Mouse (Mus musculus) embryo, embryonic 10 days (tissue): ENCODE data around the gene Nlrc5.
A peak's percentile ranks its signal among the peaks of the same experiment; 100 is the strongest.
"Not testable (repeated sequence)": the region's sequence is repeated elsewhere in the genome, so short reads cannot be mapped to it uniquely, and the experiment has no call there.

Source experiments
- DNase-seq: peaks from one replicate; pipeline ENCODE4 v3.0.0-alpha.2; 2015; ENCODE audit warnings: low spot score

Gene Nlrc5

GRCm38 (mm10) chr8:94422270-94422669, 11.9 kb upstream of the Nlrc5 start:
- no peak for DNase-seq

DNA sequence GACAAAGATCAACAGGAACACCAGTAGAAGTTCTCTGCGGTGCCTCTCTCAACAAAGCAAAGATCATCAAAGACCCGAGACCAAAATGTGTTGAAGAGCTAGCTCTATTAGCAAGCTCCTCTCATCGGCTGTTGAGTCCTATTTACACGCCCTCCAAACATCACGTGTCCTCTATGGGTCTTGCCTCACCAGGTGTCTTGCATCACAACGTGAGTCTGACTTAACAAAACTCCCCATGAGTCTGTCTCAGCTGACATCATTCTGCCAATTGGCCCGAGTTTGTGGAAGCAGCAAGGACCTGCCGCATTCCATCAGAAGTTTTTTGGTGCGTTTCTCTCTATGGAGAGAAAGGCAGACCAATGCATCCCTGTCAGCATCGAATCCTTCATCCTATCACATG, 6.2 kb upstream of the Nlrc5 start:
- DNase-seq = no peak

GRCm38 (mm10) chr8:94428420-94428819, 5.7 kb upstream of the Nlrc5 start:
- no peak for DNase-seq

DNA sequence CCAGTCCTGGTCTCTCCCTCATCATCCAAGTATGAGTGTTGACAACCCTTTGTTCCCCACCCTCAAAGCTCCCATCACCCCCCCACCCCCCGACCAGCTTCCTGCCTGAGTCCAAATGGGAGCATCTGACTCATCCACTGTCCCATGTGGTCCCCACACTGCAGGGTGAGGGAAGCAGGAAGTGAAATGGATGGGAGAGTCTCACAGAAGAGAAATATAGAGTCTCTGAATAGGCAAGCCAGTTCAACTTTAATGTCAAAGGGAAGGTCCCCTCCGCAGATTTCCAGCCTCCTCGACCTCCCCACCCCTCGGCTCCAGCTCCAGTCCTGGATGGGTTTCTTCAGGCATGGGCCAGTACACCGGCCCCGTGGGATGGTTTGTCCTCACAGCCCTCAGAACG, 4.8 kb upstream of the Nlrc5 start:
- DNase-seq = no peak

- DNase-seq = no peak
These were observed 1.9 kb upstream of the Nlrc5 start for GRCm38 (mm10) chr8:94432212-94432611.

GRCm38 (mm10) chr8:94434958-94435357, 802 bp downstream of the Nlrc5 start:
- no peak for DNase-seq

DNA sequence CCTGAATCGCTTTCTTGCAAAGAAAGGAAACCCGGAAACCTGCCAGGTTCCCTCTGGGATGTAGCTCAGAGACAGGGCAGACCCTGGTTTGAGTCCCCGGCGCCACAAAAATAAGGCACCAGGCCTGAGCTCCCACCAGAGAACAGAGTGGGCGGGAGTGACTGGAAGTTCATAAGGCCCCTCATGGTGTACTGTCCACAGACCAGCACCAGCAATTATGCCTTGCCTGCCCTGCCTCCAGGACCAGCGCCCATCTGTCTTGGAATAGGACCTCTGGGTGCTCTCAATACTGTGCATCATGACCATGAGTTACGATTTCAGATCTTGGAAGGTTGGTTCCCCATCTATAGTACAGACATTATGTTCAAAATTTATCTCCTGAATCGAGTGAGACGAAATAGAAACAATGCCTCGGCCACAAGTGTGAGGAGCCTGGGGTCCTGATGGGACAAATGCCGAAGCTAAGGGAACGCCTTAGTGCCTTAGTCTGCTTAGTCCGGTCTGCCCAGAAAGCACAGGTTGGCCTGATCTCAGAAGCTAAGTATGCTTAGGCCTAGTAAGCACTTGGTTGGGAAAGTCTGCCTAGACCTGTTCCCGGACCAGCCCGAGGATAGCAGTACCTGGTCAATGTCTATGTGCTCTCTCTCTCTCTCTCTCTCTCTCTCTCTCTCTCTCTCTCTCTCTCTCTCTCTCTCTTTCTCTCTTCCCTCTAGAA, 1.4 kb downstream of the Nlrc5 start:
- DNase-seq = no peak

GRCm38 (mm10) chr8:94436112-94436572, 2.0 kb downstream of the Nlrc5 start:
- DNase-seq = no peak

DNA sequence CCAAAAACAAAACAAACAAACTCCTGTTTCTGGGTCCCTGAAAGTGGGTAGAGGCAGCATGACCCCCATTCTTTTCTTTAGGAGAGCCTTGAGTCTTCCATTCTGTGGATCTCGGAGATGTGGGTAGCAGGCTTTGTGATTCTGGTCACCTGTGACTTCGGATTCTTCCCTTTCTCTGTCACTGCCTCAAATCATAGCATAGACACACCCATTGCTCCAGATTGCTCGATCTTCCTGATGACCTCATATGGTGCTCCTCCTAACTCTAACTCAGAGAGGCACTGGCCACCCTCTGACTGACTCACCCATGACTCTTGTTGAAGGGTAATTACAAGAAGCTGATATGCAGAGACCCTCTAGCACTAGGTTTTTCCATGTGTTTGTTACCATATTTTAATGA, 2.7 kb downstream of the Nlrc5 start:
- no peak for DNase-seq

DNA sequence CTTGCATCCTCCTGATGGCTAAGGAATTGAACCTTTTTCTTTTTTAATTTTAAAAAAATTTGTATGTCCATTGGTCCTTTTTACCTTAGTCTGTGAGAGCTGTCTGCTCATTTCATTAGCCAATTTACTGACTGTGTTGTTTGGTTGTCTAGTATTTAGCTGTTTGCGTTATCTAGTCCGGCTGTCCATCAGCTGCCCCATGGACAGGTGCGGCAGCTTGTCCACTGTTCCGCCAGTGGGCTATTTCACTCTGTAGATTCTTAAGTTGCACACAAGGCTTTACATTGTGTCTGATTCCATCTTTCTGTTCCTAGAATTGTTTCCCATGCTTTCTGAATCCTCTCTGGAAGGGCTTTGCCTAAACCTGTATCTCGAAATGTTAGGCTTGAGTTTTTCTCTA, 4.5 kb downstream of the Nlrc5 start:
- no peak for DNase-seq

- DNase-seq = no peak
These were observed 5.5 kb downstream of the Nlrc5 start for GRCm38 (mm10) chr8:94439691-94440090.

DNA sequence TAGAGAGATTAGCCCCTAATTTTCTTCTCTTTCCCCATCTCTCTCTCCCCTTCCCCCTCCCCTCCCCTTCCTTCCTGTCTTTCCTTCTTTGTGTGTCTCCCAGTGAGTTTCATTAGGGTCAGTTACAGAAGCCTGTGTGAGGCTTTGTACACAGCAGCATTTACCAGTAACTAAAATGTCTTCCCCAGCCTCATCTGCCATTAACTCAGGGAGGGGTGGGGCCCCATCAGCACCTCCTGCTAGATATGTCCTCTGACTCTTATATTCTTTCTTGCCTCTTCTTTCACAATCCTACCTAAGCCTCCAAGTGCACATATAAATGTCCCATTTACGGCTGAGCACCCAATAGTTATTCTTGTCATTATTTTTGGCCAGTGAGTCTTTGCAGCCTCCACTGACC, 6.2 kb downstream of the Nlrc5 start:
- no peak for DNase-seq

DNA sequence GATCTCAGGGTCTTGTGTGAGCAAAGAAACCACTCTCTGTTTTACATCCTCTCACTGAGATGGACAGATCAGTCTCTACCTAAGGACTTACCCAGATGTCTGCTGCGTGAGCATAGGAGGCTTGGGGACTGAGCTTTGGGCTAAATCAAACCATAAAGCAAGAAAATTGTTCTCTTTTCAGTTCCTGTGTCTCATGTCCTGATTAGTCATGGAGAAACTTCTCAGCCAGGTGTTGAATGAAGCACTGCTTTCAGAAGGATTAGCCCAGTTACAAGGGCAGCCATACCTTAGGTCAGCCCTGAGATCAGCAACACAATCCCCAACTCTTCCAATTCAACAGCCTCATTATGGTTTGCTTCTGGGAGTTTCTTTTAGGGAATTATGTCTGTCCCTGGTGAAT, 7.5 kb downstream of the Nlrc5 start:
- DNase-seq = no peak

GRCm38 (mm10) chr8:94443153-94443552, 9.0 kb downstream of the Nlrc5 start:
- DNase-seq = no peak

DNA sequence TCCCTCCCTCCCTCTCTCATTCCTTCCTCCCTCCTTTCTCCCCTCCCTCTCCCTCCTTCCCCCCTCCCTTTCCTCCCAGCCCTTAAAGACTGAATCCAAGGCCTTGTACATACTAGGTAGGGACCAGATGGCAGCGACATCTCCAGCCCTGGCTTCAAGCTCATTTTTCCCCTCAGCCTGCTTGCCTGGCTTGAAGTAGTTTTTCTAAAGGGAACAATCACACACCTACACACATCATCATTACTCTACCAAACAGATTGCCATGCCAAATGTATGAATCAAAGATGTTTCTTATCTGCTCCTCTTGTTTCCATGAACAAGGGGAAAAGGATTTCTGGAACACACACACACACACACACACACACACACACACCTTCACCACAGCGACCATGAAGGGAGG, 10.3 kb downstream of the Nlrc5 start:
- DNase-seq = no peak

GRCm38 (mm10) chr8:94447142-94447541, 13.0 kb downstream of the Nlrc5 start:
- no peak for DNase-seq

DNA sequence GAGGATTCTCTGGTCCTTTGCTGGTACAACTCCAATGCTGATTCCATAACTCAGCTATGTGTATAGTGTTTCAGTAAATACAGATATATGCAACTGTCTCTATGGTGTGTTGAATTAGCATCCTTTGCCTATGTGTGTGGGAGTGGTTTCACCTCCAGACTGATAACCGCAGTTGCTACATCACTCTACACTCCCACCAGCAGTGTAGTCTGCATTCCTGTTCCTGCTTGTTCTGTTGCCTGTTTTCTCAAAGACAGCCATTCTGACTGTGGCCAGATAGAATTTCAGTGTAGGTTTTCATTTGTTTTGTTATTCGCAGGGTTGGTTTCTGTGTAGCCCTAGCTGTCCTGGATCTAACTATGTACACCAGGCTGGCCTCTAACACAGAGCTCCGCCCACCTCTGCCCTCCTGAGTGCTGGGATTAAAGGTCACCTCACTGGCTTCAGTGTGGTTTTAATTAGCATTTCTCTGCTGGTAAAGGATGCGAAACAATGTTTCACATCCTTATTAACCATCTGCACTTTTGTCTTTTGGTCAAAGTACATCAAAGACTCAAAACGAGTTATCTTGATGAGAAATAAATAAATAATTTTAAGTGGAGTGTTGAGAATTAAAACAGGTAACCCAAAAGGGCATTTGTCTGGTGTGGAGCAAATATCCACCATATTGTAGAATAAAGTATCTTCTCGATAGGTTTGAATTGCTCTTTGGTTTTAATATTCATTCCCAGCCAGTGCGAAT, 13.6 kb downstream of the Nlrc5 start:
- peak; percentile 38 for DNase-seq

DNA sequence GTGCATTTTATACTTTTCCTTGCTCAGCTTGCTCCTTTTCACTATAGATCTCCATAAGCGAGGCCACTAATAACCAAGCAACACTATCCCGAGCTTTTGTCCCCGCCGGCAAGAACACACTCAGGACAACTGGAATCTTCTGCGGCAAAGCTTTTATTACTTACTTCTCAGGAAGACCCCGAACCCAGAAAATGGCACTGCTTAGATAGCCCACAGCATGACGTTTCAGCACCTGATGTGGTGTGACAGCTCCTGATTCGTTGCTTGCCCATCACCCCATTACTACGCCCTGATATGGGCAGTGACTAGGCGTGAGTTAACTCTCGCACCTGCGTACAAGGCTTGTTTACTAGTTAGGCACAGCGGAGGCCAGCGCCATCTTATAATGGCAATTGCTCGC, 18.8 kb downstream of the Nlrc5 start:
- DNase-seq = not testable (repeated sequence)

DNA sequence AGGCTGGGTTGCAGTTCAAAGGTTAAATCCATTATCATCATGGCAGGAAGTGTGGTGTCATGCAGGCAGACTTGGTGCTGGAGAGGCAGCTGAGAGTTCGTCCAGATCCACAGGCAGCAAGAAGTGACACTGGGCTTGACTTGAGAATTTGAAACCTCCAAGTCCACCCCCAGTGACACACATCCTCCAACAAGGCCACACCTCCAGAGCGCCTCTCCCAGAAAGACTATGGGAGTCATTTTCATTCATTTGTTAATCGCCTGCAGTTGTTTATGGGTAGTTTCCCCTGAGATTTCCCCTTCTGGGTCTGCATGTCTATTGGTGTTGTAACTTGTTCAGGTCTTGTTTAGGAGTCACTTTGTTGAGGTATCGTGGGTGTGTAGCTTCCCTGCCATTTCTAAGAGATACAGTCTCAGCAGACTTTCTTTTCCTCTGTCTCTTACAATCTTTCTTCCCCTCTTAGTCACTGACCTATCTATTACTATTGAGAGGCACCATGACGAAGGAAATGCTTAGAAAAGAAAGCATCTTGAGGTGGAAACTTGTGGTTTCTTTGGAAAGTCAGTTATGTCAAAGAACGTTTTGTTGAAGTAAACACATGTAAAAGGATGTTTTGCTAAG, 19.8 kb downstream of the Nlrc5 start:
- no peak for DNase-seq

DNA sequence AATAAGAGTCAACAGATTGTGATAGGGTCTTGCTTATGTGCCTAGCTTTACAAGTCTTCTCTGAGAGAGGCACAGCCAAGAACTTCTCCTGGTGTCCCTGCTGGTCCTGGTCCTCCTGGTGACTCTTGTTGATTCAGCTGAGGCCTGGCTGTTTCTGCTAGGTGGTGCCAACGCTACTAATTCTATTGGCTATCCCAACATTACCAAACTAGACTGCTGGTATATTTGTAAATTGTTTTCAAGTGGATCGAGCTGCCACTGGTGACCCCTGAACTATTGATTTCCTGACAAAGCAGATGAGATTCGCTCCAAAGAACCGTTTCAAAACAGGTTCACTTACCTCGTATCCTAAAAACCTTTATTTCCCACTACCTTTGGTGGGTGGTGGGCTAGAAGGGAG, 20.7 kb downstream of the Nlrc5 start:
- DNase-seq = no peak

GRCm38 (mm10) chr8:94456071-94456470, 21.9 kb downstream of the Nlrc5 start:
- no peak for DNase-seq

DNA sequence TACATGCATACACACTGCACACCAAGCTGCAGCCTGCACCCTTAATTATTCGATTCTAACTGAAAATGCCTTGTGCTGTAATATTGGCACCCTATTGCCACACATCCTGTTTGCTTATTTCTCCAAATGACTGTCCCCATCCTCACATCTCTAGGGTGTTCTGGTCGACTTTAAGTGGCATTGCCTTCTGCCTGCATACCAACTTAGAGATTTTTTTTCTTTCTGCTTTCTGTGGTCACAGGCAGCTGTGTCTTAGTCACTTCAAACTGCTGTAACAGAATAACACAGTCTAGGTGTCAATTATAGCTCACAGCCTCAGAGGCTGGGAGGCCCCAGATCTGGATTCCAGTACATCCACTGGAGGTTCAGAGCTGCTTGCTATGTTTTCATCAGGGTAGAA, 24.4 kb downstream of the Nlrc5 start:
- DNase-seq = no peak

DNA sequence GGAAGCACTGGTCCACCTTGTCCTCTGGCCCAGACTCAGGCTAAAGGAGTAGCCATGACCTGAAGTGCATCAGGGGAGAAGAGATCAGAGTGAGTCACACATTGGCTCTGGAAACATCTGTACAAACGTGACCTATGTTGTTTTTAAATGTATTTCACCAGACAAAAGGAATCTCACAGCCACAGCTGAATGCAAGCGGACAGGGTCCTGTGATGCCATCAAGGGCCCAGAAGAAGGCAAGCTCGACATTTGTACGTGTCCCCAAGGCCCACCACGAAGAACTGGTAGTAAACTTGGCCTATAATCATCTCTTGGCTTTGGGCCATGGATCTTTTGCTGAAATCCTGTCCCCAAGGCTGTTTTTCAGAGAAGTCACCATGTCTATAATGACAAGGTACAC, 35.5 kb downstream of the Nlrc5 start:
- DNase-seq = no peak
